Mouse (Mus musculus) ES-Bruce4 (cell line): ENCODE results near the gene Ttyh3.

Experiments used
- CTCF ChIP-seq: IDR thresholded peaks from one replicate; pipeline ENCODE4 v1.8.1; 2011; ENCODE audit warnings: low read depth, low read length
- POLR2A ChIP-seq: IDR thresholded peaks from one replicate; pipeline ENCODE4 v1.8.1; 2011; ENCODE audit warnings: low read length; ENCODE audit not compliant: insufficient read depth

DNA sequence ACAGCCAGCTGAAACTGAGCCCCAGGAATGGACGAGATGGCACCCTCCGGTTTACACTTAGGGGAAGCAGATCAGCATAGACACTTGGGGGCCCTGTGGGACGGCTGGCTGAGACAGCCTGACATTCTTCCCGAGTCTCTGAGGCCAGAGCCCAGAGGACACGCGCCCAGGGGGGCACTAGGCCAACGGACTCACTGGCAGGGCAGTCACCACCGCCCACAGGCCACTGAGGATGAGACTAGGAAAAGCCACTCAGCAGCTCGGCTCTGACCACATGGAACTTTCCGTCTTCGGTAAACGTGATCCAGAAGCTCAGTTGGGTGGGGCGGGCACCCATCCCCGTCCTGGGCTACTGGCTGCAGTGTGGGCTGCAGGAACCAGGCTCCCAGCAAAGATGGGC is 9.0 kb downstream of the Ttyh3 start:
- TF ChIP-seq CTCF (no peak), POLR2A (no peak)
